Mouse (Mus musculus) frontal cortex, postnatal 36 days (tissue): ENCODE data around the gene Rabgef1.

Experiments
- DNase-seq, 2 experiments: peaks; one replicate each; pipeline ENCODE4 v3.0.0; 2022; ENCODE audit warnings: low spot score in 2 of 2

Gene Rabgef1

GRCm38 (mm10) chr5:130212956-130213355, 41.4 kb downstream of the Rabgef1 start:
- DNase-seq: no peak

- no peak for DNase-seq
These were observed 45.2 kb downstream of the Rabgef1 start, which contains the start of gene Tmem248 for GRCm38 (mm10) chr5:130216781-130217180. TSS of gene Tmem248 (plus strand) at chr5:130217081.

GRCm38 (mm10) chr5:130217406-130217805, 45.8 kb downstream of the Rabgef1 start:
- no peak for DNase-seq

GRCm38 (mm10) chr5:130218336-130218735, 46.7 kb downstream of the Rabgef1 start:
- DNase-seq: no peak

GRCm38 (mm10) chr5:130221316-130221715, 49.7 kb downstream of the Rabgef1 start:
- DNase-seq: no peak

GRCm38 (mm10) chr5:130221760-130222145, 50.2 kb downstream of the Rabgef1 start:
- DNase-seq: no peak

- peak; percentile 95 to 96 for DNase-seq
These were observed 50.8 kb downstream of the Rabgef1 start for GRCm38 (mm10) chr5:130222146-130223004.

GRCm38 (mm10) chr5:130226790-130227189, 55.2 kb downstream of the Rabgef1 start:
- DNase-seq: no peak

GRCm38 (mm10) chr5:130228120-130228519, 56.5 kb downstream of the Rabgef1 start:
- DNase-seq: no peak

- no peak for DNase-seq
These were observed 64.7 kb downstream of the Rabgef1 start for GRCm38 (mm10) chr5:130236302-130236701.

GRCm38 (mm10) chr5:130239236-130239635, 67.6 kb downstream of the Rabgef1 start:
- DNase-seq: no peak

- no peak for DNase-seq
These were observed 68.3 kb downstream of the Rabgef1 start for GRCm38 (mm10) chr5:130239856-130240255.

GRCm38 (mm10) chr5:130241426-130241825, 69.8 kb downstream of the Rabgef1 start:
- DNase-seq: no peak

- DNase-seq: no peak
These were observed 76.2 kb downstream of the Rabgef1 start for GRCm38 (mm10) chr5:130247823-130248222.

GRCm38 (mm10) chr5:130254164-130255016, 82.8 kb downstream of the Rabgef1 start:
- DNase-seq: peak in 1 of 2 experiments; percentile 31

- DNase-seq: peak; percentile 98 to 99
These were observed 83.6 kb downstream of the Rabgef1 start, which contains the start of the genes Sbds and Tyw1 for GRCm38 (mm10) chr5:130255017-130255720. TSS of gene Sbds (minus strand) at chr5:130255530. TSS of gene Tyw1 (plus strand) at chr5:130255619.

GRCm38 (mm10) chr5:130255799-130256525, 84.4 kb downstream of the Rabgef1 start:
- peak in 1 of 2 experiments; percentile 26 for DNase-seq

GRCm38 (mm10) chr5:130256678-130257271, 85.2 kb downstream of the Rabgef1 start:
- peak; percentile 89 to 94 for DNase-seq

- no peak for DNase-seq
These were observed 85.7 kb downstream of the Rabgef1 start for GRCm38 (mm10) chr5:130257303-130257702.

- no peak for DNase-seq
These were observed 91.9 kb downstream of the Rabgef1 start for GRCm38 (mm10) chr5:130263454-130263853.
